Comparison of ENCODE assay signal across 8 mouse cellular contexts in genomic region chr9:111056519-111056797, GRCm38 (mm10). TPM values are rescaled to one million over a fixed set of nuclear protein-coding genes. Genes with fewer than 3 reads are reported as not detected.
DNase-seq lines count a peak whose midpoint lies in the region; ATAC-seq and TF ChIP-seq lines count a peak whose summit lies in the region.

No protein-coding gene starts in this region.

- H3K4me2 ChIP-seq in liver, embryonic 11.5 days = peak overlapping the region; percentile 89
- H3K4me2 ChIP-seq in stomach, embryonic 16.5 days (ENCODE audit: low read depth, low read length) = peak overlapping the region; percentile 92

- no peak overlapping the region for H3K27ac ChIP-seq in thymus, adult 2 months (ENCODE audit: control insufficient read depth, insufficient read depth, low read length)
- peak overlapping the region; percentile 95 for H3K27ac ChIP-seq in liver, embryonic 11.5 days (ENCODE audit: low read depth, low read length)
- H3K27ac ChIP-seq in stomach, embryonic 16.5 days (ENCODE audit: low read length) = peak overlapping the region; percentile 45; the same call in 1 of the 2 replicates

- under 1% methylated on average over 11 of the region's 11 CpGs for WGBS in thymus, adult 2 months
- WGBS in liver, embryonic 11.5 days = 2% methylated on average over 11 of the region's 11 CpGs
- 4% methylated on average over 11 of the region's 11 CpGs for WGBS in stomach, embryonic 16.5 days

- H3K9me3 ChIP-seq in erythroblast, embryonic 14.5 days (ENCODE audit: control insufficient read depth, low read length) = no peaks in the 10 kb centered on the region
- no peaks in the 10 kb centered on the region for H3K9me3 ChIP-seq in liver, embryonic 11.5 days (ENCODE audit: control insufficient read depth, low read length)
- no peaks in the 10 kb centered on the region for H3K9me3 ChIP-seq in stomach, embryonic 16.5 days (replicated peaks; ENCODE audit: control insufficient read depth, low read length)

- H3K36me3 ChIP-seq in erythroblast, embryonic 14.5 days (ENCODE audit: control insufficient read depth) = peaks cover 45% of the 10 kb centered on the region
- H3K36me3 ChIP-seq in thymus, adult 2 months (ENCODE audit: control insufficient read depth, insufficient read depth, low read length) = no peaks in the 10 kb centered on the region
- H3K36me3 ChIP-seq in liver, embryonic 11.5 days (ENCODE audit: control insufficient read depth, insufficient read depth, low read length) = no peaks in the 10 kb centered on the region
- no peaks in the 10 kb centered on the region for H3K36me3 ChIP-seq in stomach, embryonic 16.5 days (ENCODE audit: control insufficient read depth, insufficient read depth, low read length)

- ATAC-seq in erythroblast, adult 5-6 weeks (replicated peaks; ENCODE audit: low FRiP score, poor library complexity, severe bottlenecking) = no peak; the same call in 1 of the 2 replicates
- ATAC-seq in liver, embryonic 11.5 days (replicated peaks; ENCODE audit: low FRiP score) = no peak
- no peak for ATAC-seq in stomach, embryonic 16.5 days (ENCODE audit: insufficient read depth, low FRiP score)
- no peak for ATAC-seq in monocyte, adult 5-6 weeks (replicated peaks; ENCODE audit: insufficient number of reproducible peaks, low FRiP score, low TSS enrichment, poor library complexity, severe bottlenecking)

- no peak for DNase-seq in thymus, adult 2 months
- DNase-seq in thymus, postnatal 36 days = no peak
- DNase-seq in liver, embryonic 11.5 days (ENCODE audit: low spot score) = no peak
- no peak for DNase-seq in right cerebral cortex, postnatal 10 days (ENCODE audit: low spot score in 2 of 2)

- H3K27me3 ChIP-seq in erythroblast, embryonic 14.5 days (ENCODE audit: control insufficient read depth) = peaks cover 23% of the 10 kb centered on the region
- H3K27me3 ChIP-seq in thymus, adult 2 months (ENCODE audit: control insufficient read depth, insufficient read depth, low read length) = peaks cover 5% of the 10 kb centered on the region; the same call in 1 of the 2 replicates
- no peaks in the 10 kb centered on the region for H3K27me3 ChIP-seq in liver, embryonic 11.5 days (replicated peaks; ENCODE audit: control insufficient read depth, insufficient read depth, low read length)
- no peaks in the 10 kb centered on the region for H3K27me3 ChIP-seq in stomach, embryonic 16.5 days (ENCODE audit: control insufficient read depth, insufficient read depth, low read length)

- no peak for TF ChIP-seq CTCF in thymus, adult 2 months (IDR thresholded peaks at IDR 0.05; ENCODE audit: borderline replicate concordance, control insufficient read depth, extremely low read depth, insufficient read depth, low read length, poor library complexity)

- peaks cover 64% of the 10 kb centered on the region for H3K4me1 ChIP-seq in erythroblast, embryonic 14.5 days (ENCODE audit: control insufficient read depth)
- H3K4me1 ChIP-seq in thymus, adult 2 months (replicated peaks; ENCODE audit: control insufficient read depth, insufficient read depth, low read length) = peaks cover 25% of the 10 kb centered on the region
- H3K4me1 ChIP-seq in liver, embryonic 11.5 days (replicated peaks; ENCODE audit: control insufficient read depth, insufficient read depth, low read length) = peaks cover 35% of the 10 kb centered on the region
- peaks cover 22% of the 10 kb centered on the region for H3K4me1 ChIP-seq in stomach, embryonic 16.5 days (ENCODE audit: control insufficient read depth, insufficient read depth, low read length)

- peak overlapping the region; percentile 78 for H3K4me3 ChIP-seq in erythroblast, embryonic 14.5 days (replicated peaks)
- H3K4me3 ChIP-seq in thymus, adult 2 months (ENCODE audit: control insufficient read depth, insufficient read depth, low read length) = peak overlapping the region; percentile 33
- peak overlapping the region; percentile 66 for H3K4me3 ChIP-seq in liver, embryonic 11.5 days (ENCODE audit: low read depth, low read length)
- H3K4me3 ChIP-seq in stomach, embryonic 16.5 days (replicated peaks; ENCODE audit: low read length) = peak overlapping the region; percentile 58

- TF ChIP-seq POLR2A in thymus, adult 2 months (IDR thresholded peaks at IDR 0.05; ENCODE audit: control insufficient read depth, extremely low read depth, insufficient read depth, low read length, poor library complexity) = no peak

- H3K9ac ChIP-seq in liver, embryonic 11.5 days (ENCODE audit: low read depth, low read length) = peak overlapping the region; percentile 74
- H3K9ac ChIP-seq in stomach, embryonic 16.5 days (ENCODE audit: low read length) = peak overlapping the region; percentile 71

RNA-seq across cellular contexts. Expression of gene Ccrl2, which starts 0.9 kb away (rescaled TPM):
- polyA plus RNA-seq in erythroblast, embryonic 14.5 days (2012) = 0.87 and 1.3 TPM in 2 replicates
- 32.7 and 39.5 TPM in 2 replicates for total RNA-seq in erythroblast, adult 5-6 weeks (2015; ENCODE audit: low replicate concordance)
- total RNA-seq in erythroblast, adult 5-6 weeks (2017; ENCODE audit: low replicate concordance) = 43.8 and 65.4 TPM in 2 replicates
- polyA plus RNA-seq in thymus, adult 2 months (2012; rRNA removed) = 2.3 and 3.6 TPM in 2 replicates
- 4.7 and 5.2 TPM in 2 replicates for polyA plus RNA-seq in liver, embryonic 11.5 days (2014; fragmentation: Nextera tagmentation; extraction: Ambion mirVana)
- 2.7 and 3.2 TPM in 2 replicates for polyA plus RNA-seq in stomach, embryonic 16.5 days (2015; fragmentation: Nextera tagmentation; extraction: Ambion mirVana)
- 45.5 to 87.2 TPM (median 46.4 TPM) in 3 replicates for total RNA-seq in monocyte, adult 5-6 weeks (2017)

RNA-seq across cellular contexts. Expression of gene Ltf, which starts 37.4 kb away (rescaled TPM):
- polyA plus RNA-seq in erythroblast, embryonic 14.5 days (2012) = not detected in 2 replicates
- 948 and 1,023 TPM in 2 replicates for total RNA-seq in erythroblast, adult 5-6 weeks (2015; ENCODE audit: low replicate concordance)
- 738 and 893 TPM in 2 replicates for total RNA-seq in erythroblast, adult 5-6 weeks (2017; ENCODE audit: low replicate concordance)
- polyA plus RNA-seq in thymus, adult 2 months (2012; rRNA removed) = 3.5 and 4.9 TPM in 2 replicates
- 7.2 and 8.8 TPM in 2 replicates for polyA plus RNA-seq in liver, embryonic 11.5 days (2014; fragmentation: Nextera tagmentation; extraction: Ambion mirVana)
- polyA plus RNA-seq in stomach, embryonic 16.5 days (2015; fragmentation: Nextera tagmentation; extraction: Ambion mirVana) = 39.5 and 58.3 TPM in 2 replicates
- 0.39 to 1.6 TPM in 2 of 3 replicates, not detected in the other for total RNA-seq in monocyte, adult 5-6 weeks (2017)
